Mouse (Mus musculus) kidney, embryonic 14.5 days (tissue): ENCODE results near the gene Rab5if. TPM values are rescaled to one million over a fixed set of nuclear protein-coding genes. Genes with fewer than 3 reads are reported as not detected.

ENCODE experiments used
- ATAC-seq: fragments of 200-750 bp; cut with Nextera tagmentation; 2 replicates; pipeline ENCODE4 v1.8.0; 2017; ENCODE audit warnings: moderate number of reproducible peaks, mild to moderate bottlenecking, moderate TSS enrichment, moderate library complexity; ENCODE audit not compliant: low FRiP score, low TSS enrichment
- H3K27ac ChIP-seq: fragments of 300-500 bp; sonication (generic); 2 replicates; pipeline ENCODE4 v1.5.1; 2014; ENCODE audit warnings: low read depth, mild to moderate bottlenecking, low read length, moderate library complexity, mixed read lengths
- H3K27me3 ChIP-seq: fragments of 300-500 bp; sonication (generic); 2 replicates; pipeline ENCODE4 v1.6.1; 2014; ENCODE audit warnings: mild to moderate bottlenecking, low read length; ENCODE audit not compliant: control insufficient read depth, insufficient read depth
- H3K36me3 ChIP-seq: fragments of 300-500 bp; sonication (generic); 2 replicates; pipeline ENCODE4 v1.6.1; 2014; ENCODE audit warnings: low read length, mixed read lengths; ENCODE audit not compliant: control insufficient read depth, insufficient read depth
- H3K4me1 ChIP-seq: fragments of 300-500 bp; sonication (generic); 2 replicates; pipeline ENCODE4 v1.6.1; 2014; ENCODE audit warnings: low read length, mixed read lengths; ENCODE audit not compliant: control insufficient read depth, insufficient read depth
- H3K4me2 ChIP-seq: fragments of 300-500 bp; sonication (generic); replicated peaks from 2 replicates; pipeline ENCODE4 v1.6.1; 2014; ENCODE audit warnings: low read depth, mild to moderate bottlenecking, low read length
- H3K4me3 ChIP-seq: fragments of 300-500 bp; sonication (generic); 2 replicates; pipeline ENCODE4 v1.5.1; 2014; ENCODE audit warnings: mild to moderate bottlenecking, low read length
- H3K9ac ChIP-seq: fragments of 300-500 bp; sonication (generic); 2 replicates; pipeline ENCODE4 v1.6.1; 2014; ENCODE audit warnings: low read depth, mild to moderate bottlenecking, low read length, moderate library complexity
- H3K9me3 ChIP-seq: fragments of 300-500 bp; sonication (generic); 2 replicates; pipeline ENCODE4 v1.6.1; 2016; ENCODE audit warnings: low read length; ENCODE audit not compliant: control insufficient read depth
- WGBS: fragments of 180-500 bp; shearing (Covaris S2); extraction: QIAGEN DNeasy Blood & Tissue Kit; methylation state at CpG from one replicate; pipeline ENCODE4 v1.1.7; 2014; 5-methylcytosine and 5-hydroxymethylcytosine counted together
- polyA plus RNA-seq: library from polyadenylated mRNA; unstranded; fragments of >200 nt; fragmentation: Nextera tagmentation; extraction: Ambion mirVana; gene quantifications from 2 replicates; pipeline ENCODE4 v1.2.1, GENCODE M21; 2014

Rab5if gene
- polyA plus RNA-seq, 1 experiment from 2014 or later = 199 TPM

- no peak overlapping the region for H3K4me2 ChIP-seq
- H3K27me3 ChIP-seq = no peaks in the 10 kb centered on the region
- no peak overlapping the region for H3K9ac ChIP-seq
- H3K36me3 ChIP-seq = no peaks in the 10 kb centered on the region
- H3K27ac ChIP-seq = no peak overlapping the region
- no peak overlapping the region for H3K4me3 ChIP-seq
- no peak for ATAC-seq
- WGBS = 77% methylated on average over 3 of the region's 3 CpGs
- no peaks in the 10 kb centered on the region for H3K9me3 ChIP-seq
- no peaks in the 10 kb centered on the region for H3K4me1 ChIP-seq
Observed at GRCm38 (mm10) chr2:156888490-156888889, 25.6 kb downstream of the Rab5if start.

GRCm38 (mm10) chr2:156892240-156892639, 29.3 kb downstream of the Rab5if start:
- H3K4me3 ChIP-seq = no peak overlapping the region
- H3K9ac ChIP-seq = no peak overlapping the region
- H3K4me1 ChIP-seq = no peaks in the 10 kb centered on the region
- no peak overlapping the region for H3K27ac ChIP-seq
- no peak overlapping the region for H3K4me2 ChIP-seq
- no peak for ATAC-seq
- 58% methylated on average over 3 of the region's 3 CpGs for WGBS
- no peaks in the 10 kb centered on the region for H3K9me3 ChIP-seq
- no peaks in the 10 kb centered on the region for H3K36me3 ChIP-seq
- H3K27me3 ChIP-seq = no peaks in the 10 kb centered on the region

- Histone ChIP-seq H3K27me3 (no peaks in the 10 kb centered on the region), H3K4me2 (no peak overlapping the region), H3K4me1 (no peaks in the 10 kb centered on the region), H3K9me3 (no peaks in the 10 kb centered on the region), H3K4me3 (no peak overlapping the region), H3K9ac (no peak overlapping the region), H3K36me3 (no peaks in the 10 kb centered on the region), H3K27ac (no peak overlapping the region)
- ATAC-seq = no peak
- WGBS = 84% methylated on average over 6 of the region's 6 CpGs
Observed at GRCm38 (mm10) chr2:156892821-156893220, 29.9 kb downstream of the Rab5if start.

GRCm38 (mm10) chr2:156894496-156895265, 31.8 kb downstream of the Rab5if start:
- Histone ChIP-seq H3K4me1 (no peaks in the 10 kb centered on the region), H3K4me2 (no peak overlapping the region), H3K4me3 (no peak overlapping the region), H3K27me3 (no peaks in the 10 kb centered on the region), H3K36me3 (no peaks in the 10 kb centered on the region), H3K9me3 (no peaks in the 10 kb centered on the region), H3K27ac (no peak overlapping the region), H3K9ac (no peak overlapping the region)
- 75% methylated on average over 15 of the region's 15 CpGs for WGBS
- ATAC-seq = no peak

GRCm38 (mm10) chr2:156896384-156896914, 33.5 kb downstream of the Rab5if start:
- Histone ChIP-seq H3K36me3 (no peaks in the 10 kb centered on the region), H3K27me3 (no peaks in the 10 kb centered on the region), H3K4me1 (no peaks in the 10 kb centered on the region), H3K4me2 (no peak overlapping the region), H3K4me3 (no peak overlapping the region), H3K9ac (no peak overlapping the region), H3K27ac (no peak overlapping the region), H3K9me3 (no peaks in the 10 kb centered on the region)
- WGBS = 67% methylated on average over 9 of the region's 9 CpGs
- no peak for ATAC-seq

- Histone ChIP-seq H3K4me1 (no peaks in the 10 kb centered on the region), H3K4me3 (no peak overlapping the region), H3K9ac (no peak overlapping the region), H3K27me3 (no peaks in the 10 kb centered on the region), H3K9me3 (no peaks in the 10 kb centered on the region), H3K36me3 (no peaks in the 10 kb centered on the region), H3K4me2 (no peak overlapping the region), H3K27ac (no peak overlapping the region)
- 86% methylated on average over 9 of the region's 9 CpGs for WGBS
- ATAC-seq = no peak
Observed at GRCm38 (mm10) chr2:156897034-156897433, 34.1 kb downstream of the Rab5if start.

GRCm38 (mm10) chr2:156898374-156898773, 35.4 kb downstream of the Rab5if start:
- Histone ChIP-seq H3K9ac (no peak overlapping the region), H3K4me1 (no peaks in the 10 kb centered on the region), H3K4me2 (no peak overlapping the region), H3K9me3 (no peaks in the 10 kb centered on the region), H3K27ac (no peak overlapping the region), H3K27me3 (no peaks in the 10 kb centered on the region), H3K4me3 (no peak overlapping the region), H3K36me3 (no peaks in the 10 kb centered on the region)
- no peak for ATAC-seq
- WGBS = 62% methylated on average over 4 of the region's 4 CpGs

GRCm38 (mm10) chr2:156899184-156899583, 36.3 kb downstream of the Rab5if start:
- H3K9ac ChIP-seq = no peak overlapping the region
- no peak for ATAC-seq
- no peaks in the 10 kb centered on the region for H3K9me3 ChIP-seq
- H3K4me2 ChIP-seq = no peak overlapping the region
- no peak overlapping the region for H3K27ac ChIP-seq
- H3K4me1 ChIP-seq = no peaks in the 10 kb centered on the region
- no peak overlapping the region for H3K4me3 ChIP-seq
- H3K36me3 ChIP-seq = no peaks in the 10 kb centered on the region
- H3K27me3 ChIP-seq = no peaks in the 10 kb centered on the region
- WGBS = 59% methylated on average over 4 of the region's 4 CpGs

GRCm38 (mm10) chr2:156901344-156901743, 38.4 kb downstream of the Rab5if start:
- Histone ChIP-seq H3K9me3 (no peaks in the 10 kb centered on the region), H3K4me2 (no peak overlapping the region), H3K36me3 (no peaks in the 10 kb centered on the region), H3K27ac (no peak overlapping the region), H3K27me3 (no peaks in the 10 kb centered on the region), H3K4me1 (no peaks in the 10 kb centered on the region), H3K9ac (no peak overlapping the region), H3K4me3 (no peak overlapping the region)
- ATAC-seq = no peak
- 53% methylated on average over 2 of the region's 2 CpGs for WGBS
